Mouse (Mus musculus) spleen, postnatal 4 days (tissue): Measurements from ENCODE around the gene Mamdc4.

ENCODE experiments used
- DNase-seq, 2 experiments: peaks; one replicate each; pipeline ENCODE4 v3.0.0; 2022; ENCODE audit warnings: low spot score in 2 of 2

Gene Mamdc4

DNA sequence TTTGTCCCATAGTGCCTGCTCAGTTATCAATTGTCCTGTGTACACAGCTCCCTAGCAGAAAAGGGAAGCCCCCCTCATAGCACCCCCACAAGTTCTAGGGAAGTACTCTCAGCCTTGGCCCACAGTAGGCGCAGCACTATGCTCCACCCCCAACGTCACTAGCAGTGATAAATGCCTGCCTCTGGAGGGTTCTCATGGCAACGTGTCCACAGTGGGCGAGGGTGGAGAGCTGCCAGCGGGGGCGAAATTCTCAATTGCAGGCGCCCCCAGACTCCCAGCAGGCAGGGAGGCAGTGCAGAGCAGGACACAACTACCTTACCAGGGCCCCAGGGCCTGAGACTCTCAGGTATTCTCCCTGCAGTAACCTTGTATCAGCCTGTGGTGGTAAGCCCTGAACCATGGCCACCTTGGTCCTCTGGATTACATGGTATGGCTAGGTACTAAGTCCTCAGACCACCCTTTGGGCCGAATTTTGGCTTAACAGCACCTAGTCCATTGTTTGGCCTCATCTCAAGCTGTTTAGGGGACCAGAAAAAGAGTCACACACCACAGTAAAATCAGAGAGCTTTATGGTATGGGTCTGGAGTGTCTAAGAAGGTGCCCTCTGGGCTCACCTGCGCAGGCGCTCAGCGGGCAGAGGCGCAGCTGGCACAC, 7.9 kb upstream of the Mamdc4 start:
- DNase-seq: no peak

DNA sequence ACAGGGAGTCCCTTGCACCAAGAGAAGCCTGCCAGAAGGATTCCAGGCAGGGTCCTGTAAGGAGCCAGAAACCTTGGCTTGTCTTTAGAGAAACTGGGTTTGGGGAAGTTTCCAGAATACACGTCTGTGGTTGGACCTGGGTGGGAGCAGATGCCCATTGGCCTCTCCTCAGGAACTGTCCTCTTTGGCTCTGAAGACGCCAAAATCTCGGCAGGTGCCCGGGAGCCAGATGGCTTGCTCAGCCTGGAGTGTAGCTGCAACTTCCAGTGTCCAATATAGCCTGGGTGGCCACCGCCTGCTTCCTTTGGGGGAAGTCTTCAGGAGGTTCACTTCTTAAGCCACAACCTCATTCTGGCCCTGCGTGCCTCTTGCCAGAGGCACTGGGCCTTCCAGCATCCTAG, 7.3 kb upstream of the Mamdc4 start:
- no peak for DNase-seq

DNA sequence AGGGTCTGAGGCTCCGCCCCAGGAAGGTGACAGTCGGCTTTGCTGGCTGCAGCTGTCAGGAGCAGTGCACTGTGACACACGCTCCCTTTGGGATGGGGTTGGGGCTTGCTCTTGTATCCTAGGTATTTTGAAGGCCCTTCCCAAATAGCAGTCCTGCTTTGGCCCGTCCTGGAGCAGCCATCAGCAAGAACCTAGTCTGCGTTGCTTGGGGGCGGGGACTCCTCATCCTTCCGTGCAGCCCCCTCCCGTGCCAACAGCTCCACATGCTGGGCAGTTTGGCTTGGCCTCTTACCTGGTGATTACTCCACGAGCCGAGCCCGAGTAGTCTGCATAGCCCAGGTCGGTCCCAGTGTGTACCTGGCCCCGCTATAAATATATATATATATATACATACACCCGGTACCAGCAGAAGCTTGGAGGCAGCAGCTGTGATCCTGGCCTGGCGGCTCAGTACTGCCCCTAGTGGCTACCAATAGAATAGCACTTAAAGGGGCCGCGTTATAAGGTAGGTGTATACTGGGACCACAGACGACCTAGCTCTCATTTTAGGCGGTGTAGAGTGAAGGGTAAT, 6.7 kb upstream of the Mamdc4 start, which contains the start of gene Ajm1:
Gene Ajm1 (minus strand): TSS at position 464 of the 571 bp plus-strand sequence.
- DNase-seq: peak in 1 of 2 experiments; percentile 83

DNA sequence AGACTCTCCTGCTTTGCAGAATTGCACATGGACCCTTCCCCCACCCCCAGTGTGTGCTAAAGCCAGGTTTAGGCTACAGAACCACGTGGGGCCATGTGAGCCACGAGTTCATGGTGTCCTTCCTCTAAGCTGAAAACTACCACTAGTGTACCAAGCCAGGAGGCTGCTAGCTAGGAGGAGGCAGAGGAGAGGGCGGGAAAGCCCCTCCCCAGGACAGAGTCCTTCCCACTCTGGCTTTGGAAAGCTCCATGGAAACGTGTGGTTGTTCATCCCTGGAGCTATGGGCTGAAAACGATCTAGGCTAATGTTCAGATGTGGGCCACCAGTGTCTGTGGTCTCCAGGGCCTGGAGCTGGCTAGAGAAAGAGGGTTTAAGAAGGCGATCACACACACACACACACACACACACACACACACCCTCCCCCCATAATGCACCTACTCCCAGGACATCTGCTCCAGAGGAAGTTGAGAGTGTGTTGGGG, 6.0 kb upstream of the Mamdc4 start:
- no peak for DNase-seq

DNA sequence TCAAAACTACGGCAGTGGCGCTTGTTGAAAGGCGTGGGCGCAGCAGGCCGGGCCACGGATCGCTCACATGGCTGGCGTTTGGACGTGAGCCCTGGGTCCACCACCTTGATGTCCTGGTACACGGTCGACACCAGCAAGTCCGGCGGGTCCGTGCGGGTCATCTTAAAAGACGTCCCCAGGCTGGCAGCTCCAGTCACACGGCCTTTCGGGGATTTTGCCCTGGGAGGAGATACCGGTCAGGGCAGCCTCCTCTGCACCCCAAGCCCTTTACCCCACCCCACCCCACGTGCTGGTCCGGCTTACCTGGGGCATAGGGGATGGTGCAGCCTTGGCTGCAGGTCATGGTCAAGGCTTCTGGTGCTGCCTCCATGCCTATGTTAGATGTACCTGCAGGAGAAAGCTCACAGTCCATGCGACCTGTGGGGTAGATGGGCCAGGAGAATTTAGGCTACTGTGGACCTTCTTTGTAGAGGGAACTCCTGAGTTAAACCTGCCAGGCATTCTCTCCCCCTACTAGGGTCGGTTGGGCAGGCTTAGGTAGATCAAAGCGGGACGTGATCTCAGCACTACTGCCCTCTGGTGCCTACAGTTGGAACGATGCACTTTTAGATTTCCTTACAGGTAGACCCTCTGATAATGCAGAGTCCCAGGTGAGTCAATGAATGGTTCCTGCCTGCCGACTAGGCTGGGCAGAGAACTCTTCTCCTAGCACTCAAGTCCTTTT, 5.3 kb upstream of the Mamdc4 start:
- peak in 1 of 2 experiments; percentile 74 for DNase-seq

DNA sequence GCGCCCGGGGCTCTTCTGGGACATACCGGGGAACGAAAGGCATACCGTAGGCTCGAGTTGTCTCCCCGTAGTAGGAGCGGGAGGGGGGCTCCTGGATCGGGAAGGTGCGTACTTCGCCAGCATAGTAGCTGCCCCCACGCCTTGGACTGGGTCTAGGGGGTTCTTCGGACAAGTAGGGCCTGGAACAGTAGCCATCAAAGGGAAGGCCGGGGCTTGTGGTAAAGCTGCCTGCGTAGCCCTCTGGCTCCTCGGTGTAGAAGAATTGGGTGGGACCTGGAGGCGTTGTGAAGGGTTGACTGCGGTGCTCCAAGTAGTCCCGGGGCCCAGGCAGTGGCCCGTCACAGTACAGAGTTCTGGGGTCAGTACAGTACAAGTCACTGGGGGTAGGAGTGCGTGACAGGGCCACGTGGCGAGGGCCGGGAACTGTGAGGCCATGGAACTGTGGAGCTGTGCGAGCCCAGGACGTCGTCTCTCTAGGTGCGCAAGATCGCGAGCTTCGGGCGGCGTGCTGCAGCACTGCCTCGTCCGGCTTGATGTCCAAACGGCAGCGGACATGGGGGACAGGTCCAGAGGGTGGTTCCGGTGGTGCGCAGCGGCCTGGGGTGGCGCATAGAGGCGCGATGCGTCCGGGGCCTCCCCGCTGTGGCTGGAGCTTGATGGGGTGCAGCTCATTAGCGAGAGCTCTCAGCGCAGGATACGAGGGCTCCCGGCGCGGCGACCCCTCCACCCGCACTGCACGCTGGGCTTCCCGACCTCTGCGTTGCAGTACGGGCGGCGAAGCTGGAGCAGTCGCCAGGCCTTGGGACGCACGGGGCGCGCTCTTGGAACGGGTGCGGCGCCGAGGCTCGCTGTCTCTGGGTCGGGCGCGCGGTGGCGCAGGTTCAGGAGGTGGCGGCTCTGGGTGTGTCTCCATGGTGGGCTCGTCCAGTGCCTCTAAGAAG, 4.4 kb upstream of the Mamdc4 start:
- no peak for DNase-seq

DNA sequence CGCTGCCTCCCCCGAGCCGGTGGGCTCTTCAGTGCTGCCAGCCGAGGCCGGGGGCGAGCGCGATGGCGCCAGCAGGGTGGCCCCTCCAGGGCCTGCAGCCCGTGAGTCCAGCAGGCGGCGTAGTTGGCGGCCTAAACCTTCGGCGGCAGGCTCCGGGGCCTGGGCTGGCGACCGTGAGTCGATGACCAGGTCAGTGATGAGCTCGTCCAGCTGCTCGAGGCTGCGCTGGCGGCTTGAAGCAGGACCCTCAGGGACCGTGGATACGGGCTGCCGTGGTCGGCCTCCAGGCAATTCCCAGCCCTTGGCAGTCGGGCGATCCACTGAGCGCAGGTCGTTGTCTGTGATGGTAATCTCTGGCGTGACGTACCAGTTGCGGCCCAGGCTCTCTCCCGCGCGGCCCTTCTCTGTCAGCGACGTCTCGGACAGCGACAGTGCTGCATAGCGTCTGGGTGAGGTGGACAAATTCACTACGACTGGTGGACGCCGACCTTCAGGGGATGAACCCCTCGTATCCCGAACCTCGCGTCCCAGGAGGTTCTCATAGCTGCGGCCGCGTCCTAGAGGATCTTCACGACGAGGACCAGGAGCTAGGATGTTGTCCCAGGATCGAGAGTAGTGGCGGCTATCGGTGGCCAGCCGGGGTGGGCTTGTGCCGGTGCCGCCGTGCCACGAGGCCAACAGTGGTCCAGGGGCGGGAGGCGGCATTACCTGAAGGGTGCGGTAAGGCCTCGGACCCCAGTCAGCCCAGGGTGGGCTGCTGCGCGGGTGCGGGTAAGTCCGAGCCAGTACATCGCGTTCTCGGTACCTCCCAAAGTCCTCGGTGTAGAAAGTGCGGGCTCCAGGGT, 3.5 kb upstream of the Mamdc4 start:
- DNase-seq: no peak

DNA sequence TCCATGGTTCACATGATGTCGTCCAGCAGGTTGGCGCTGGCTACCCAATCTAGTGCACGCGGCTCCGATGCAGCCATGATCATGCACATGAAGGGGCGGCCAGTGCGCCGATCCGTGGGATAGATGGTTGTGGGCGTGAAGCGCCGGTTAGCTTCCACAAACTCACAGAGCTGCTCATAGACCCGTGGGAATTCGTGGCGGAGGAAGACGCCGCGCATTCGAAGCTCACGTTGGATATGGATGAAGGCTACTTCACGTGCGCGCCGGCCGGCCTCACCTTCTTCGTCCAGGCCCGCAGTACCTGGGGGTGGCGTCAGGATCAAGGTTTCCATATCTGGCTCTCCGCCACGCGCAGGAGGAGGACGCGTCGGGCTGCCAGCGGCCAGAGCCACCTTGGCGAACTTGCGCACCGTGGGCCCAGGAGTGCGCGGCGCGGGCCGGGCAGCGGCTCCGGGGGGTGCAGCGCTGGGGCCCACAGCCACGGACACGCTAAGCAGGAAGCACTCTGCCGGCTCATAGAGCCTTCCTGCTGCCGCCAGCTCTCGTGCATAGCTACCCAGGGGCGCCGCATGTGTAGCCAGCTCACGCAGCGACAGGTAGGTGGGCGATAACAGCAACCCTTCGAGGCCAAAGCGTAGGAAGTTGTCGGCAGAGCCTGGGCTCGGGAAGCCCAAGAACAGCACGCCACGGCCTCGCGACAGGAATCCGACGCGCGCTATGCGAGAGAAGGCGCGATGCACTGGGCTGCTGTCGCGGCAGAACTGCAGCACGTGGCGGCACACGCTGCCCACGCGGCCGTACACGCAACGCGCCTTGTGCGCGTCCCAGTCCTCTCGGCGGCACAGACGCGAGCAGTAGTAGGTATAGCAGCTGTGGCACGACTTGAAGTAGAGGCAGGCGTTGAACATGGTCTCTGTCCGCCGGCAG, 2.6 kb upstream of the Mamdc4 start:
- DNase-seq: no peak

DNA sequence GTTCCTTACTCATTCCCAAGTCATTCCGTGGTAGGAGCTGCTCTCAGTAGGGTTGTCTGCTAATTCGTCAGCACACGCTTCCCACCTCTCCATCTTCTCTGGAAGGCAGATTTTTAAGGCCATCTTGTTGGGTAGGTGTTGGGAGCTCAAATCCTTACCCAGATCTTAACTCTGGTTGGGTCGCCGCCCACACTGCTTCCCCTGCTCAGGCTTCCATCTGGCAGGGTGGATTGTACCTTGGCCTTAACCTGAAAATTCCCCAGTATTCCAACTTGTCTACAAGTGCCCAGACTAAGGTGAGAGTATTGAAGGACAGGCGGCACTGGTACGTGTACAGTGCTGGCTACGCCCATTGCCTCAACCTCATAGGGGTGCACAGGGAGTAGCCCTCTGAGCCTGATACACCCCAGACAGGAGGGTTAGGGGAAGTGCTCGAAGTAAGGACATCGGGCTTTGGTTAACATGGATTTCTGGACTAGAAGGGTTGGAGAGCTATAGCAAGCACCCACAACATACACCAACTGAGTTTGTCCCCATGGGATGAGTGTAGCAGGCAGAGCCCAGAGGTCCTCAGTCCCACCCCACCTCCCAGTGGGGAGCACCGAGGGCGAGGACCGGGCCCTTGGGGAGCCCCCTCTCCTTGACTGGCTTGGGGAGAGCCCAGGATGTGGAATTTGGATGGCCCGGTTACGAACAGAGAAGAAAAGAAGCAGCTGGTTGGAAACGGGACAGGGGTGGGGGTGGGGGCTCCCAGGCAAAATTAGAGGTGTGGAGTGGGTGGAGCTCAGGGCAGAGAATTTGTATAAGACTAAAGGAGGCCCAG, 1.6 kb upstream of the Mamdc4 start:
- DNase-seq: no peak

DNA sequence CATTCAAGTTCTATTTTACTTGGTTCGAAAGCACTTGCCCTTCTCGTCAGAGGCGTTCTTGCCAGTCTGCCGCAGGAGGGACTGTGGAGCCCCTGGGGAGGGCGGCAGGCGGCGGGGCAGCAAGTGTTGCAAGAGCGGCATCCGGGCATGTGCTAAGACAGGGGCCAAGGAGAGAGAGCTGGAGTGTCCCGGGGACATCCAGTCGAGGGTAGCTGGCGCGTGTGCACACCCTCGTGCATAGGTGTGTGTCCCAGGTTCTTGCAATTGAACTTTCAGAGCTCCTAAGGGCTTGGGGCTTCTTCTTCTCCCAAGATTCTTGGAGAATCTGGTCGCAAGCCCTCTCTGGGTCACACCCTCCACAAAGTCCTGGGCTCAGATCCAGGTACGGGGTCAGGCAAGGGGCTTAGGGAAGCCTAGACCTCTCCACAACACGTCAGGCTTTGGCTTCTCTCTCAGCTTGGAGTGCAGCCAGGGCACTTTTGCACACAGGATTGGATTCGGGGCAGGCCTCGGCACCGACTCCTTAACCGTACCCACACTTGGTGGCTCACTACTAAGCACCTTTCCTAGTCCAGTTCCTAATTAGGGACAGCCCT, 885 bp upstream of the Mamdc4 start:
- DNase-seq: peak in 1 of 2 experiments; percentile 79

DNA sequence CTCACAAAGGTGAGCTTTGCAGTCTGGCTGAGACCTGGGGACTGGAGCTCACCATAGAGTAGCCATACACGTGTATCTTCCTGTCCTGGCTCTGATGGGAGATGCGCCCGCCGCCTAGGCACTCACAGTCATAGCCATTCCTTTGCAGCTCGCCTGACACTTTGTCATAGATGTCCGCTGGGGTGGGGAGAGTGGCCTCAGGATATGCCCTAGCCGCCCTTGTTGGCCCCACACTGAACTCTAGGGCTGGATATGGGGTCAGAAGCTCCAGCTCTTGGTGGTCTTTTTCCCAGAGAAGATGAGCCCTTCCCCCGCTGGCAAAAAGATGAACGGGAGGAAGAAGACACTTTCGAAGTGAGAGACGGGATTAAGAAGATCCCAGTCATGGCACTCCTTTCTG, 509 bp downstream of the Mamdc4 start:
- peak in 1 of 2 experiments; percentile 63 for DNase-seq

DNA sequence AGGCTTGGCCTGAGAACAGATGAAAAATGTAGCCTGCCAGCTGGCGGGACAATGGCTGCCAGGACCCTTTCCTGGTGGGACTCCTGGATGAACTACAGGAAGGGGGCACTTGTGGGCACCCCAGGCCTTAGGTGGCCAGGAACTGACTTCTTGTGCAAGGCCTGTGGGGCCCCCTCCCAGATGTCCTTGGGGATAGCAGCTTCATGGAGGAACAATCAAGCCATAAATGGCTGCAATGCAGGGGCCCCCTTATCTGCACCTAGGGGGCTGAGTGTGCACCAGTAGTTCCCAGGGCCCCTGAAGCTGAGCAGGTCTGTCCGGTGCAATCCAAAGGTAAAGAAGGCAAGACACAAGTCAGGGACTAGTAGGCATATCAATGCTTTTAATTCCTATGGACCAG, 1.6 kb downstream of the Mamdc4 start:
- DNase-seq: peak in 1 of 2 experiments; percentile 61

DNA sequence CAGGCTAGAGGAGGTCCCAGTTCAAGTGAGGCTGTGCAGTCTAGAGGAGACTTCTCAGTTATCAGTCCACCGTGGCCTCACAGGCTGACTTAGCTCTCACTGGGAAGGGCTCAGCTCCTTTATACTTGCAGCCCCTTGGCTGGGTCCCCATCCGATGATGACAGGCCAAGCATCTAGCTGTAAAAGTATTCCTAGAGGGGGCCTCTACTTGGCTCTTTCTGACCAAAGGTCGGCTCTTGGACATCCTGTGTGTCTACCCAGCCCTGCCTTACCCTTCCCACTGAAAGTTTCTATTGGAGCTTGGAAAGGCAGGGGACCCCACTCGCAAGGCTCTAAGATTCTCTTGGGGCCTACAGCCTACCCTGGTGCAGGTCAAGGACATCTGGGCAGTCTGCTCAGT, 3.4 kb downstream of the Mamdc4 start:
- no peak for DNase-seq

DNA sequence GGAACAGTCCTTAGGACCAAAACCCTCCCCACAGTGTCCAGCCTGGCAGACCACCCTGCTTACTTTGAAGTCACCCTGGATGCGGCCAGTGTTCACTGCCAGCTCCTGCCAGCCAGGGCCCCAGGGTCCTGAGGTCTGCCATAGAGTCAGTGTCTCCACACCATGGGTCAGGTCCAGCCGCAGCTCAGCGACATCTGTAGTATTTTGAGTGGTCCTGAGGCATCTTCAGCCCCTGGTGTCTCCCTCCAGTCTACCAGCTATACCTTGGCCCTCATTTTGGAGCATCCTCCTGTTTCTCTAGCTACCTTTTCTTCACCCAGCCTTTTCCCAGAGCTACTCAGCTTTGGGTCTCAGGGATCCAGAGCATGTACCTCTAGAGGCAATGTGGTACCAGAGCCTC, 5.3 kb downstream of the Mamdc4 start:
- DNase-seq: peak in 1 of 2 experiments; percentile 56

DNA sequence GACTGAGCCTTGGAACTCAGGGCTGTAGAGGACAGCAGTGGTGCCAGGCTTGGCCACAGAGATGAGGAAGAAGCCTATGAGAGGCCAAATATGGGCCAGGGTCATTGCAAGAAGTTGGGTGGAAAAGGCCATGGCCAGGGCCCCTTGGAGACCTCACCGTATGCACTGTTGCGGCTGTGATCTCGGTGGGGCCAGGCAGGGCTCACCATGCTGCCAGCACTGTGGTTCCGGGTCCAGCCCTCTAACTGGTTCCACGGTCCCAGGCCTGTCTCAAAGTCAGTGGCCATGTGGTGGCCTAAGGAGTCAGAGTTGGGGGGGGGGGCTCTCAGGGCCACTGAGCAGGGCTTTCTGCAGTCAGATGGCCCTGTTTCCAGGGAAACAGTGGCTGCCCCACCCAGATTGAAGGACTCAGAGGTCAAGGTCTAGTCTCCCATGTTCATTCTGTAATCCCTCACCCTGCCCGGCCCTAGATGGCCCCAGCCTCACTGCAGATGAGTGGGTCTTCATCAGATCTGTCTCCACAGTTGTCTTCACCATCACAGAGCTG, 6.1 kb downstream of the Mamdc4 start:
- no peak for DNase-seq

DNA sequence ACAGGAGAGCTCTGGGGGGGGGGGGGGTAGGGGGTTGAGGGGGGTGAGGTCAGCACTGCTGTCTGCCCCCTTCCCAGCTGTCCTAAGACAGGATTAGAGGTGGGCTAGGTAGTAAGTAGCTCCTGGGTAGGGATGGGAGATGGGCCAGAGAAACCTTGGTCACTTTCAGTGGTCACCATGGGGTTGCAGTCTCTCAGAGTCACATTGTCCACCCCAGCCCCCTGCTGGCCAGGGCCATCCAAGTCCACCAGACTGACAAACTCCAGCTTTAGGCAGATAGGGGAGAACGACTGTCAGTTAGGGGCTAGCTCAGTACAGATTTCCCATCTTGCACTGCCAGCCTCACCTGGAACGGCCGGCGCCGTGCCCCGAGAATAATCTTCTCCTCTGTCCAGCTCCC, 8.1 kb downstream of the Mamdc4 start:
- DNase-seq: no peak

DNA sequence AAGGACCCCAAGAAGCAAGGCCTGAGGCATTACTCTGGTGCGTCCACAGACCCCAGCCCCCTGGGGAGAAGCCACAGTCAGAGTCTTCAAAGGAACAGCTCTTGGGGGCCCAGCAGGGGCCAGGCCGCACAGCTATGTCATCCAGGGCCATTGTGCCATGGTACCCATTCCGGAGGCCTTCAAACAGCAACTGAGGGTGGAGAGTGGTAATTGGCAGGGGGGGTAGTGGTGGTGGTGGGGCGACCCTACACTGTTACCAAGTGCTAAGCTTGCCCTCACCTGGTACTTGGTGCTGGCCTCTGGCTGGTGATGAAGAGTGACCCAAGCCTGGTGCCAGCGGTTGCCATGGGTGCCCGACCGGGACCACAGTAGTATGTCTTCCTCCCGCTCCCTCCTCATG, 8.9 kb downstream of the Mamdc4 start:
- no peak for DNase-seq

DNA sequence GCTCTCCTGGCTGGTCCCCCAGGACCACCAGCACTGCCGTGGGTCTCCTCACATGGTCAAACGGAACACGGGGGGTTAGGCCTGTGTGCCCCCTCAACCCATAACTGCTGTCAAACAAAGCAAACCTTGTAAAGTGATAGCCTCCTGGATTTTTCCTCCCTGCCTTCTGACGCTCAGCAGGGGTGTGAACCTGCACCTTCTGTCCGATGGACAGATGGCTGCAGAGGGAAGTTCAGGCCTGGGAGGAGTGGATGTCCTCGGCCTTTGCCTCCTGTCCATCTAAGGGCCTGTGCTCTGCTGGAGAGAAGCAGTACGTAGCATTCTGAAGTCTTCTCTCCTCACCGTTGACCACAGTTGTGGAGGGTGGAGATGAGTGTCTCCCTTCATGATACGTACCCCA, 12.7 kb downstream of the Mamdc4 start:
- no peak for DNase-seq
